Mouse (Mus musculus) CH12.LX (cell line): Measurements from ENCODE around the gene Rab40c. TPM values are rescaled to one million over a fixed set of nuclear protein-coding genes. Genes with fewer than 3 reads are reported as not detected.

Experiments used
- DNase-seq: peaks from one replicate; pipeline ENCODE4 v3.0.0-alpha.2; 2013; ENCODE audit errors: extremely low read depth
- H3K27ac ChIP-seq: 2 replicates; pipeline ENCODE4 v1.5.1; 2012; ENCODE audit warnings: low read depth, mild to moderate bottlenecking, control low read depth, moderate library complexity; ENCODE audit not compliant: insufficient read depth
- H3K27me3 ChIP-seq: replicated peaks from 2 replicates; pipeline ENCODE3; 2012; ENCODE audit warnings: inconsistent platforms
- H3K36me3 ChIP-seq, 2 experiments: replicated peaks in 1 of 2; 2 replicates each; pipeline versions ENCODE3 to v1.6.1; 2012; ENCODE audit warnings: inconsistent platforms in 1 of 2, low read length in 1 of 2, mild to moderate bottlenecking in 1 of 2, mixed read lengths in 1 of 2, moderate library complexity in 1 of 2; ENCODE audit not compliant: control insufficient read depth in 1 of 2, insufficient read depth in 1 of 2
- H3K4me1 ChIP-seq, 2 experiments: 2 replicates each; pipeline ENCODE4 v1.6.1; 2012; ENCODE audit warnings: inconsistent platforms in 1 of 2, moderate library complexity in 1 of 2; ENCODE audit not compliant: insufficient read depth in 2 of 2, control insufficient read depth in 1 of 2
- H3K4me2 ChIP-seq: 2 replicates; pipeline ENCODE4 v1.6.1; 2012; ENCODE audit warnings: low read depth, mild to moderate bottlenecking, control low read depth; ENCODE audit not compliant: poor library complexity, insufficient read depth, severe bottlenecking
- H3K4me3 ChIP-seq, 3 experiments: fragments of 150-350 bp in 1 of 3; sonication (generic) in 1 of 3; replicated peaks in 1 of 3; 2 replicates each; pipeline versions ENCODE3 to v1.5.1; 2011 to 2012; ENCODE audit warnings: low read depth in 2 of 3, low read length in 2 of 3, mild to moderate bottlenecking in 2 of 3, moderate library complexity in 2 of 3, control low read depth in 1 of 3, improper control_type of control experiment in 1 of 3, inconsistent platforms in 1 of 3, mixed read lengths in 1 of 3; ENCODE audit not compliant: poor library complexity in 1 of 3
- H3K79me2 ChIP-seq: replicated peaks from 2 replicates; pipeline ENCODE4 v1.6.1; 2012; ENCODE audit warnings: mild to moderate bottlenecking, moderate library complexity; ENCODE audit not compliant: control insufficient read depth, poor library complexity, insufficient read depth, severe bottlenecking; ENCODE audit errors: extremely low read depth
- H3K9ac ChIP-seq: 2 replicates; pipeline ENCODE4 v1.6.1; 2012; ENCODE audit warnings: low read depth, mild to moderate bottlenecking, control low read depth, moderate library complexity; ENCODE audit not compliant: insufficient read depth
- H3K9me3 ChIP-seq: replicated peaks from 2 replicates; pipeline ENCODE3; 2012; ENCODE audit warnings: low read length, inconsistent platforms, mixed read lengths
- BHLHE40 ChIP-seq: IDR thresholded peaks from 2 replicates; pipeline ENCODE4 v1.6.1; 2011; ENCODE audit warnings: mild to moderate bottlenecking, low read depth, low read length, improper control_type of control experiment
- CHD1 ChIP-seq: IDR thresholded peaks from 2 replicates; pipeline ENCODE4 v1.6.1; 2012; ENCODE audit warnings: low read depth, low read length, improper control_type of control experiment, inconsistent platforms
- CTCF ChIP-seq, 2 experiments: IDR thresholded peaks in 1 of 2; conservative IDR thresholded peaks in 1 of 2; 2 replicates each; pipeline ENCODE4 v1.5.1; 2011 to 2012; ENCODE audit warnings: low read depth in 2 of 2, low read length in 2 of 2, improper control_type of control experiment in 1 of 2, inconsistent platforms in 1 of 2, mild to moderate bottlenecking in 1 of 2, moderate library complexity in 1 of 2
- E2F4 ChIP-seq: IDR thresholded peaks from 2 replicates; pipeline ENCODE4 v1.6.1; 2011; ENCODE audit warnings: low read depth, low read length, improper control_type of control experiment; ENCODE audit not compliant: insufficient replicate concordance
- ELF1 ChIP-seq: IDR thresholded peaks from 2 replicates; pipeline ENCODE4 v1.6.1; 2014; ENCODE audit warnings: low read depth, mild to moderate bottlenecking, inconsistent platforms, low read length, improper control_type of control experiment
- ETS1 ChIP-seq: conservative IDR thresholded peaks from 2 replicates; pipeline ENCODE4 v1.6.1; 2012; ENCODE audit warnings: low read depth, mild to moderate bottlenecking, inconsistent platforms, low read length, improper control_type of control experiment, moderate library complexity
- HCFC1 ChIP-seq: IDR thresholded peaks from 2 replicates; pipeline ENCODE4 v1.6.1; 2012; ENCODE audit warnings: low read depth, mild to moderate bottlenecking, inconsistent platforms, low read length, improper control_type of control experiment
- IRF4 ChIP-seq: IDR thresholded peaks from 2 replicates; pipeline ENCODE4 v1.6.1; 2014; ENCODE audit warnings: low read depth, mild to moderate bottlenecking, inconsistent platforms, low read length, improper control_type of control experiment
- JUN ChIP-seq: IDR thresholded peaks from 2 replicates; pipeline ENCODE4 v1.6.1; 2011; ENCODE audit warnings: low read depth, mild to moderate bottlenecking, low read length, improper control_type of control experiment, moderate library complexity; ENCODE audit not compliant: insufficient read depth
- KAT2A ChIP-seq: IDR thresholded peaks from 2 replicates; pipeline ENCODE4 v1.6.1; 2012; ENCODE audit warnings: low read length, improper control_type of control experiment, inconsistent platforms; ENCODE audit not compliant: insufficient replicate concordance
- MAFK ChIP-seq: IDR thresholded peaks from 2 replicates; pipeline ENCODE4 v1.6.1; 2011; ENCODE audit warnings: low read length, improper control_type of control experiment; ENCODE audit not compliant: insufficient replicate concordance
- MAX ChIP-seq: IDR thresholded peaks from 2 replicates; pipeline ENCODE4 v1.6.1; 2011; ENCODE audit warnings: low read length, improper control_type of control experiment
- MYC ChIP-seq: IDR thresholded peaks from 2 replicates; pipeline ENCODE4 v1.6.1; 2011; ENCODE audit warnings: low read depth, mild to moderate bottlenecking, improper control_type of control experiment, low read length
- NELFE ChIP-seq: IDR thresholded peaks from 2 replicates; pipeline ENCODE4 v1.6.1; 2011; ENCODE audit warnings: low read depth, low read length, improper control_type of control experiment
- NRF1 ChIP-seq: IDR thresholded peaks from 2 replicates; pipeline ENCODE4 v1.6.1; 2014; ENCODE audit warnings: low read depth, mild to moderate bottlenecking, inconsistent platforms, low read length, improper control_type of control experiment, moderate library complexity
- PAX5 ChIP-seq: IDR thresholded peaks from 2 replicates; pipeline ENCODE4 v1.6.1; 2012; ENCODE audit warnings: low read length, inconsistent platforms, mixed read lengths
- POLR2AphosphoS2 ChIP-seq: IDR thresholded peaks from 2 replicates; pipeline ENCODE4 v1.6.1; 2011; ENCODE audit warnings: low read depth, low read length, improper control_type of control experiment
- RAD21 ChIP-seq: IDR thresholded peaks from 2 replicates; pipeline ENCODE4 v1.6.1; 2011; ENCODE audit warnings: low read depth, mild to moderate bottlenecking, low read length, improper control_type of control experiment, moderate library complexity
- SIN3A ChIP-seq: IDR thresholded peaks from 2 replicates; pipeline ENCODE4 v1.6.1; 2012; ENCODE audit warnings: low read length, improper control_type of control experiment, inconsistent platforms
- UBTF ChIP-seq: IDR thresholded peaks from 2 replicates; pipeline ENCODE4 v1.6.1; 2012; ENCODE audit warnings: low read depth, mild to moderate bottlenecking, inconsistent platforms, low read length, improper control_type of control experiment, moderate library complexity
- USF1 ChIP-seq: IDR thresholded peaks from 2 replicates; pipeline ENCODE4 v1.6.1; 2014; ENCODE audit warnings: low read depth, mild to moderate bottlenecking, inconsistent platforms, low read length, improper control_type of control experiment
- ZMIZ1 ChIP-seq: IDR thresholded peaks from 2 replicates; pipeline ENCODE4 v1.6.1; 2012; ENCODE audit warnings: low read depth, mild to moderate bottlenecking, inconsistent platforms, low read length, improper control_type of control experiment
- ZNF384 ChIP-seq: IDR thresholded peaks from 2 replicates; pipeline ENCODE4 v1.6.1; 2012; ENCODE audit warnings: low read depth, low read length, improper control_type of control experiment, inconsistent platforms
- dilution Hi-C: fragments of 300-500 bp; cut with MboI; formaldehyde crosslinking; loops from 2 replicates; pipeline ENCODE4 v1.14.3; 2020; ENCODE audit warnings: low sequenced_read_pairs; ENCODE audit not compliant: extremely low pct_unique_long_range_greater_than_20kb, extremely low pct_ligation_motif_present
- in situ Hi-C: fragments of 300-500 bp; cut with MboI; formaldehyde crosslinking; loops from 3 replicates; pipeline ENCODE4 v1.14.3; 2019; ENCODE audit warnings: low sequenced_read_pairs, low pct_ligation_motif_present, low pct_unique_long_range_greater_than_20kb, mixed read lengths
- polyA plus RNA-seq: library from polyadenylated mRNA; unstranded; fragments of >175 nt; gene quantifications from 2 replicates; pipeline ENCODE4 v1.2.1, GENCODE M21; 2012; ENCODE audit warnings: low read depth; ENCODE audit not compliant: insufficient read length
- total RNA-seq, 2 experiments: library from RNA; depleted of rRNA; stranded (reverse); fragments of 300-350 nt in 1 of 2; fragments of >200 nt in 1 of 2; gene quantifications; 2 replicates each; pipeline ENCODE4 v1.2.3; 2012 to 2014

Gene Rab40c
- total and polyA plus RNA-seq, 3 experiments: 8.0 to 14.4 (median 9.2) TPM

- Histone ChIP-seq H3K27ac (no peak overlapping the region), H3K4me1 (peaks cover 6 to 18% of the 10 kb centered on the region in 2 experiments), H3K36me3 (peaks cover 40 to 64% of the 10 kb centered on the region in 2 experiments), H3K9me3 (no peaks in the 10 kb centered on the region), H3K27me3 (peaks cover 3% of the 10 kb centered on the region), H3K4me3 (no peak overlapping the region), H3K4me2 (no peak overlapping the region), H3K79me2 (no peaks in the 10 kb centered on the region), H3K9ac (no peak overlapping the region)
- in situ Hi-C loops: no loop called here
- dilution Hi-C loops: no loop called here
- no peak for TF ChIP-seq POLR2AphosphoS2
- no peak for TF ChIP-seq CHD1
- TF ChIP-seq ZMIZ1: no peak
- TF ChIP-seq HCFC1: no peak
- TF ChIP-seq ZNF384: no peak
- TF ChIP-seq PAX5: no peak
- no peak for TF ChIP-seq E2F4
- TF ChIP-seq ETS1: no peak
- TF ChIP-seq BHLHE40: no peak
- TF ChIP-seq CTCF (conservative IDR thresholded peaks at IDR 0.05 in 1 of 2, IDR thresholded peaks at IDR 0.05 in 1 of 2; ENCODE audit: low read depth in 2 of 2, low read length in 2 of 2): no peak
- TF ChIP-seq RAD21: no peak
- TF ChIP-seq KAT2A: no peak
- TF ChIP-seq MAFK: no peak
- no peak for TF ChIP-seq SIN3A
- TF ChIP-seq JUN: no peak
- no peak for TF ChIP-seq IRF4
- no peak for TF ChIP-seq MYC
- TF ChIP-seq ELF1: no peak
- no peak for TF ChIP-seq MAX
- DNase-seq: no peak
These were observed 41.6 kb downstream of the Rab40c start for GRCm38 (mm10) chr17:25877741-25878610.

- in situ Hi-C loops (no loop called here), dilution Hi-C loops (no loop called here)
- no peak for DNase-seq
- H3K27ac ChIP-seq: no peak overlapping the region
- peaks cover 12% of the 10 kb centered on the region for H3K27me3 ChIP-seq
- H3K79me2 ChIP-seq: no peaks in the 10 kb centered on the region
- H3K9ac ChIP-seq: no peak overlapping the region
- peaks cover 6 to 18% of the 10 kb centered on the region in 2 experiments for H3K4me1 ChIP-seq
- no peaks in the 10 kb centered on the region for H3K9me3 ChIP-seq
- no peak overlapping the region; the same call in 1 of the 2 replicates for H3K4me2 ChIP-seq
- peaks cover 31 to 54% of the 10 kb centered on the region in 2 experiments for H3K36me3 ChIP-seq
- no peak overlapping the region for H3K4me3 ChIP-seq
- TF ChIP-seq NELFE (no peak), CHD1 (no peak), ETS1 (no peak), NRF1 (no peak), ZNF384 (no peak), UBTF (no peak), MYC (no peak), USF1 (no peak)
These were observed 42.5 kb downstream of the Rab40c start for GRCm38 (mm10) chr17:25877025-25877424.
